ENCODE assay signal across 8 mouse cellular contexts in genomic region chr12:104593526-104594155, GRCm38 (mm10).
A peak's percentile ranks its signal among the peaks of the same experiment; 100 is the strongest.
DNase-seq lines count a peak whose midpoint lies in the region; ATAC-seq and TF ChIP-seq lines count a peak whose summit lies in the region.

No protein-coding gene starts in this region.

- H3K9ac ChIP-seq in midbrain, postnatal 0 days (replicated peaks; ENCODE audit: low read length, poor library complexity, severe bottlenecking), result no peak overlapping the region
- no peak overlapping the region for H3K9ac ChIP-seq in stomach, postnatal 0 days (ENCODE audit: low read length)

- no peak overlapping the region for H3K4me3 ChIP-seq in hindbrain, embryonic 10.5 days
- no peak overlapping the region for H3K4me3 ChIP-seq in midbrain, postnatal 0 days (ENCODE audit: low read depth, low read length)
- no peak overlapping the region for H3K4me3 ChIP-seq in stomach, postnatal 0 days (ENCODE audit: low read depth, low read length)

- no peaks in the 10 kb centered on the region for H3K9me3 ChIP-seq in hindbrain, embryonic 10.5 days
- H3K9me3 ChIP-seq in midbrain, postnatal 0 days (ENCODE audit: low read length), result no peaks in the 10 kb centered on the region
- no peaks in the 10 kb centered on the region for H3K9me3 ChIP-seq in stomach, postnatal 0 days (ENCODE audit: control insufficient read depth, low read length)

- H3K4me2 ChIP-seq in midbrain, postnatal 0 days (ENCODE audit: low read depth, low read length, poor library complexity, severe bottlenecking), result peak overlapping the region; percentile 9; the same call in 1 of the 2 replicates
- H3K4me2 ChIP-seq in stomach, postnatal 0 days (replicated peaks; ENCODE audit: low read depth), result no peak overlapping the region

- no peak for TF ChIP-seq EP300 in stomach, postnatal 0 days (optimal IDR thresholded peaks at IDR 0.05)

- ATAC-seq in frontal cortex, adult (ENCODE audit: low TSS enrichment), result 0 out of 2 replicates have a peak, but pooled peaks have one; percentile 27
- peak; percentile 66; the same call in 1 of the 2 replicates for ATAC-seq in midbrain, postnatal 0 days (ENCODE audit: low FRiP score)
- ATAC-seq in stomach, postnatal 0 days (ENCODE audit: low FRiP score, low TSS enrichment), result no peak

- no peaks in the 10 kb centered on the region for H3K36me3 ChIP-seq in hindbrain, embryonic 10.5 days
- no peaks in the 10 kb centered on the region for H3K36me3 ChIP-seq in midbrain, postnatal 0 days (ENCODE audit: insufficient read depth, low read length)
- H3K36me3 ChIP-seq in stomach, postnatal 0 days (ENCODE audit: control insufficient read depth, insufficient read depth, low read length), result no peaks in the 10 kb centered on the region

- peak; percentile 5 for DNase-seq in urinary bladder, postnatal 25 days (ENCODE audit: low spot score)
- no peak for DNase-seq in urinary bladder, postnatal 10 days (ENCODE audit: low spot score)
- DNase-seq in hindbrain, embryonic 10.5 days (ENCODE audit: low spot score), result peak; percentile 62
- peak; percentile 33 for DNase-seq in layer of hippocampus, adult 9-11 months
- peak; percentile 83 for DNase-seq in midbrain, postnatal 0 days (ENCODE audit: low spot score)
- DNase-seq in spleen, postnatal 36 days (ENCODE audit: low spot score in 2 of 2), result no peak
- DNase-seq in stomach, postnatal 0 days (ENCODE audit: low spot score), result no peak

- 50% methylated on average over 19 of the region's 19 CpGs for WGBS in hindbrain, embryonic 10.5 days
- WGBS in midbrain, postnatal 0 days, result 19% methylated on average over 19 of the region's 19 CpGs
- 49% methylated on average over 19 of the region's 19 CpGs for WGBS in stomach, postnatal 0 days

- TF ChIP-seq CTCF in midbrain, postnatal 0 days (IDR thresholded peaks at IDR 0.05), result no peak
- no peak for TF ChIP-seq CTCF in stomach, postnatal 0 days (IDR thresholded peaks at IDR 0.05; ENCODE audit: low read depth)

- peaks cover 13% of the 10 kb centered on the region for H3K4me1 ChIP-seq in hindbrain, embryonic 10.5 days (replicated peaks)
- H3K4me1 ChIP-seq in midbrain, postnatal 0 days (ENCODE audit: insufficient read depth, low read length), result no peaks in the 10 kb centered on the region
- H3K4me1 ChIP-seq in stomach, postnatal 0 days (replicated peaks; ENCODE audit: control insufficient read depth, insufficient read depth), result no peaks in the 10 kb centered on the region

- no peaks in the 10 kb centered on the region for H3K27me3 ChIP-seq in hindbrain, embryonic 10.5 days (ENCODE audit: insufficient read depth, poor library complexity, severe bottlenecking)
- no peaks in the 10 kb centered on the region; the same call in 1 of the 2 replicates for H3K27me3 ChIP-seq in midbrain, postnatal 0 days (ENCODE audit: insufficient read depth, low read length)
- no peaks in the 10 kb centered on the region for H3K27me3 ChIP-seq in stomach, postnatal 0 days (ENCODE audit: control insufficient read depth, insufficient read depth, low read length)

- peak overlapping the region; percentile 31 for H3K27ac ChIP-seq in hindbrain, embryonic 10.5 days
- H3K27ac ChIP-seq in midbrain, postnatal 0 days (ENCODE audit: low read depth, low read length), result no peak overlapping the region
- no peak overlapping the region for H3K27ac ChIP-seq in stomach, postnatal 0 days (replicated peaks)

Comparison
In these comparisons a context has a peak if more than half of its experiments do, and no peak if none do; other contexts are left out.
1. DNase-seq: peak in urinary bladder, postnatal 25 days (single experiment), hindbrain, embryonic 10.5 days (single experiment), layer of hippocampus, adult 9-11 months (single experiment) and midbrain, postnatal 0 days (single experiment); none in urinary bladder, postnatal 10 days (single experiment), spleen, postnatal 36 days (0 of 2) and stomach, postnatal 0 days (single experiment).